Mouse (Mus musculus): Measurements from ENCODE around the gene 1700020L24Rik.

- no peak for TF ChIP-seq MAX (IDR thresholded peaks at IDR 0.05)
- TF ChIP-seq CTCF (IDR thresholded peaks at IDR 0.05; ENCODE audit: control insufficient read depth, insufficient read depth, insufficient read length): peak; percentile 99
- no peak for TF ChIP-seq USF1 (IDR thresholded peaks at IDR 0.05; ENCODE audit: low read depth)
- no peak for TF ChIP-seq MYOG (IDR thresholded peaks at IDR 0.05; ENCODE audit: control insufficient read depth, extremely low read depth, insufficient read length)
These were observed 2.9 kb downstream of the 1700020L24Rik start for GRCm38 (mm10) chr11:83440081-83441064.
